Mouse (Mus musculus): ENCODE results near the gene Acox2. TPM values are rescaled to one million over a fixed set of nuclear protein-coding genes. Genes with fewer than 3 reads are reported as not detected.
A peak's percentile ranks its signal among the peaks of the same experiment; 100 is the strongest.

The Acox2 gene
- total RNA-seq, 4 experiments from 2014 or later: 0.21 to 0.46 (median 0.26) TPM; not detected in 1

- no peak for DNase-seq
These were observed 9.9 kb downstream of the Acox2 start for GRCm38 (mm10) chr14:8249206-8249605.

- no peak for DNase-seq
These were observed 12.3 kb downstream of the Acox2 start for GRCm38 (mm10) chr14:8246878-8247277.

- no peak for DNase-seq
These were observed 14.9 kb downstream of the Acox2 start for GRCm38 (mm10) chr14:8244211-8244611.

GRCm38 (mm10) chr14:8243136-8243888, 15.8 kb downstream of the Acox2 start:
- DNase-seq: no peak

GRCm38 (mm10) chr14:8242388-8242920, 16.7 kb downstream of the Acox2 start:
- no peak for DNase-seq

DNA sequence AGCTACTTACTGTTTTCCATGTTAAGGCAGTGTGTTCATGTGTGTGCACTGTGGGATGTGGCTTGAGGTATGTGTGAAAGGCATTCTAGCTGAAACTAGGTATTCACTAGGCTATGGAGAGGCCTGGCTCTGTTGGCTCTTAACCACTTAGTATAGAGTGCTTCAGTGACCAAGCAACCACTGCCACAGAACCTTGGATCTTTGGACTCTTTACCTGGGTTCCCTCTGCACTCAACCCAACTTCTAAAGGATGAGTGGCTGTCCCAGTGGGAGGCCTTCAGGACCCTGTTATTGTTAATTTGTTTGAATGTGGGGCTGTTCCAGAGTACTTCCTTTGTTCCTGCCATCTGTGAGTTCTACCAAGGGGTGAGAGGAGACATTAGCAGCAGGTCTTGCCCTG, 17.3 kb downstream of the Acox2 start:
- no peak for DNase-seq

DNA sequence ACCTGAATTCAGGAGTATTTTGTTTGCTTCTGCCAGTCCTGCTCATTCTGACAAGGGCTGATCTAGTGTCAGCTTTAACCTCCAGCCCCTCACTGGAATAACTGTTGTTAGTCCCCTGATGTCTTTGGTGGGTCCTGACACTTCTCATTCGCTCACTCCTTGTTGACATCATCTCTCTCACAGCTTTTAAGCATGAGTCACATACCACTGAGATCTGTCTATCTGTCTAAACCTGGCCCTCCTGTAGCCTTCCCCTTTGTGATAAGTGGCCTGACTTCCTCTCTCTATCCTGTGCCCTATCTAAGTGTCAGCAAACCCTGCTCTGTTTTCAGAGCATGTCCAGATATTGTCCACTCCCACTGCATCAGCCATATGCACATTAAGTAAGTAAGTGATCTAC, 25.9 kb downstream of the Acox2 start:
- no peak for DNase-seq

DNA sequence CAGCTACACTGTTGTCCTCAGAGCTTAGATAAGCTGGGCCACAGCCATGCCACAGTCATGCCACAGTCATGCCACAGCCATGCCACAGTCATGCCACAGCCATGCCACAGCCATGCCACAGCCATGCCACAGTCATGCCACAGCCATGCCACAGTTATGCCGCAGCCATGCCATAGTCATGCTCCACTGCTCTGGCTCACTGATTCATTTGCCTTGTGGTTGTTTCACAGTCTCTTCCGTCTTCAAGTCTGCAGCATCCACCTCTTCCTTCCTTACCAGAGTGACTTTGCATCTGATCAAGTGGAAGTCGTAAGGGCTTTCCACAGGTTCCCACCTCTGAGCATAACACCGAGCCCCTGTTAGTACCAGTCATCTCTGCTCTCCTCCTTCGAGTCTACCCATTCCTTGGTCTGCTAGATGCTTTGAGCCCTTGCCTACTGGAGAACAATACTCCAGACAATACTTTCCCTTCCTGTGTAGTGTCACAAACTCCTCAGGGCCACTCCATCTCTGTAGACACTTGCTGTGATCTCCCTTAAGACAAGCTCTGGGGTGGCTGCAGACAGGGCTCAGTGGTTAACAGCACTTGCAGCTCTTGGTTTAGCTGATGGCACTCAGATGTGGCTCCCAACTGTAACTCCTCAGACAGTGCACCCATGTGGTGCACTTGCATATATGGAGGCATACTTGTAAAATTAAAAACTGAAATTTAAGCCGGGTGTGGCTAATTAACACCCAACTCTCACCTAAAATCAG, 26.8 kb downstream of the Acox2 start:
- DNase-seq: no peak

DNA sequence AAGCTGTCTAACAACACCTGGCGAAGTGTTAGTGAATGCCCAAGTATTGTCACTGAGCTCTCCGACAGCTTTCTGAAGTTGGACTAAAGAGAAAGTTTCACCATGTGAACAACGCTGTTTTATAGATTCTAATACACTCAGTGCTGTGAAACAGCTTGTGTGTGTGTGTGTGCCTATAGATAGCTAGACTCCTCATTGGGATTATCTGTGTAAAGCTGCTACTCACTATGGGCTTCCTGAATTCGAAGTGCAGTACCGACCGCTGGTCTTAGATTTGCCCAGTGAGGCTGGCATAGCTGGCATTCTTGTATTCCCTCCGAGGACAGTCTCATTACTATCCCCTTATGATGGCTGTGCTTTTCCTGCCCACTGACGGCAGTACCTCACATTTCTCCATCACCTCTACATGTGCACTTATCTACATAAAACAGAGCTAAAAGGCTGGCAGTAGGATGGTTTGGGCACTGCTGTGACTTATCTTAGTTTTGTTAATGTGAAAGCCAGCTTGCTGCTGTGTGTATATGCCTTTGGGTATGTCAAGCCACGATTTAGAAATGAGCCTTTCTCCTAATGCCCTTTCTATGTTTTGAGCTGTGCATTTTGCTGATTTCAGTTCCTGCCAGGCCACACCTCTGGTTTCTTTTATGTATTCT, 29.7 kb downstream of the Acox2 start:
- DNase-seq: no peak

GRCm38 (mm10) chr14:8224805-8225204, 34.3 kb downstream of the Acox2 start:
- no peak for DNase-seq

DNA sequence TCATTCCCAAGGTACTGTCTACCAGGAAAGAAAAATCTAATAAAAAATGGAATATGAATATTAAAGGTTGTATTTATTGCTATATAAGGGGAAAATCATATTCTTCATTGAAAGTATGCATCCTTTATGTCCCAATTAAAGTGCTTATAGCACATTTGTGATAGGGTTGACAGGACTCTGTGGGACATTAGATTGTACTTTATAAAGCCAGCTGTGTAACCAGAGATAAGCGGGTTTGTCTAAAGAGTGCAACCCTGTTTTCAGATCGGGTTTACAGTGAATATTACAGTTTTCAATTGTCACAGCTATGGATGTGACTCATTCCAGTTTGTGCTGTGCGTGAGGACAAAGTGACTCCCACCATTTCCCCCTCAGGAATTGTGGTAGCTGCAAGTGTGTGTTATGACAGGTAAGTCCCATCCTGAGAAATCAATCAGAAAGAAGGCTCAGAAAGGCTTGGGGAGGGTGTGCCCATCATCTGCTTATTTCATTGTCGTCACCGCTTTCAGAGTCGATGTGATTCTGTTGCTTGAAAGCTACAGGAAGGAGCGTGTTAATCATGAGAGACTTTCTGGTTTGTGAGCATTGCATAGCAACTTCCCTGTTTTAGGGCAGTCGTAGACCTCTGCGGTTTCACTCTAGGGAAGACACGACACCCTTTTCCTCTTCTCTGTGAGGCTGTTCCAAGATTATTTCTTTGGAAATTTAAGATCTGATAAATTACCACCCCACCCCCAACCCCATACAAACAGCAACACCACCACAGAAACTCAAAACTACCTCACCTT, 35.5 kb downstream of the Acox2 start:
- DNase-seq: no peak

DNA sequence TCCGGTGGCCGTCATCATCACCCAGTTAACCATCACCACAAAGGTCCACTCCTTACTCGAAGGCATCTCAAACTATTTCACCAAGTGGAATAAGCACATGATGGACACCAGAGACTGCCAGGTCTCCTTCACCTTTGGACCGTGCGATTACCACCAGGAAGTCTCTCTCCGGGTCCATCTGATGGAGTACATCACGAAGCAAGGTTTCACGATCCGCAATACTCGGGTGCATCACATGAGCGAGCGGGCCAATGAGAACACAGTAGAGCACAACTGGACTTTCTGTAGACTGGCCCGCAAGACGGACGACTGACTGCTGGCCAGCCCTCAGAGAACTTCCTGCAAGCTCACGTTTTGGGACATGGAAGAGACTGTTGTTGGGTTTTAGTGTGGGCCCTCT, 36.6 kb downstream of the Acox2 start:
- no peak for DNase-seq

GRCm38 (mm10) chr14:8220912-8221311, 38.2 kb downstream of the Acox2 start:
- DNase-seq: no peak

DNA sequence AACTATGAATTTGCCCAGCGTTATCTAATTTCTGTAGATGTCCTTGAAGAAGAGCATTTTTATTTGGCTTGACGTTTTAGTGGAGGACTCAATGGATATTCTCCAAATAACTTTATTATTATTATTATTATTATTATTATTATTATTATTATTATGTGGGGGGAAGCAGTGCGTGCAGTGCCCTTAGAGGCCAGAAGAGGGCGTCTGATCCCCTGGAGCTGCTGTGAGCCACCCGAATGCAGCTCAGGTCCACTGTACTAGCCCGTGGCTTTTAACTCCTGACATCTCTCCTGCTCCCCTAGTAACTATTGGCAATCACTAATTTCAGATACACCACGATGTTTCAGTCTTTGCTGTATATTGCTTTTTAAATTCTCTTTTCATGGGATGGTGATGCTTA, 38.8 kb downstream of the Acox2 start:
- DNase-seq: no peak

GRCm38 (mm10) chr14:8219876-8220275, 39.3 kb downstream of the Acox2 start:
- DNase-seq: no peak

- DNase-seq: no peak
These were observed 40.3 kb downstream of the Acox2 start for GRCm38 (mm10) chr14:8218730-8219380.

GRCm38 (mm10) chr14:8218238-8218637, 40.9 kb downstream of the Acox2 start:
- no peak for DNase-seq

GRCm38 (mm10) chr14:8216100-8216499, 43.1 kb downstream of the Acox2 start:
- DNase-seq: no peak

DNA sequence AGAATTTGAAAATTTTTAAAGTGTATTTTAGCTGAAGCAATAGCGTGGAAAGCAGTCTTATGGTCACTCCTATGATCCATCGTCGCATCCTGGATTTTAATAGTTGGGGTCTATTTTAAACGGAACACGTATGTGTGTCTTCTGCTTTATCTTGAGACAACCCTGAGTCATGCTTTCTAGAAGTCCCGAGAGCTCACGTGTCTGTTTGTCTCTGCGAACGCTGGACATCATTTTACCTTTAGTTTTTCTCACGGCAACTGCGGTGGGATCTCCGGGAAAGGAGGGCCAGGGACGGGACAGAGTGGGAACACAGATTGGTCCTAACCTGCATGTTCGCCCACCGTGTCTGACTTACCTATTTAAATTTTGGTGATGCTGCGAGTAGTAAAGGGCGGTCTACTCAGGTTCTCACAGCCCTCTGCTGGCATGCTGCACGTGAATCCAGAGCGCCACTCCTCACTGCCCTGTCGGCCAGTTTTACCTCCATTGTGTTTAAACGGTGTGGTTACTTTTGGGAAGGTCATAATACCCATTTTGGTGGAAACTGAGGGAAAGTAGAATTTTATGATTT, 43.9 kb downstream of the Acox2 start:
- DNase-seq: no peak

DNA sequence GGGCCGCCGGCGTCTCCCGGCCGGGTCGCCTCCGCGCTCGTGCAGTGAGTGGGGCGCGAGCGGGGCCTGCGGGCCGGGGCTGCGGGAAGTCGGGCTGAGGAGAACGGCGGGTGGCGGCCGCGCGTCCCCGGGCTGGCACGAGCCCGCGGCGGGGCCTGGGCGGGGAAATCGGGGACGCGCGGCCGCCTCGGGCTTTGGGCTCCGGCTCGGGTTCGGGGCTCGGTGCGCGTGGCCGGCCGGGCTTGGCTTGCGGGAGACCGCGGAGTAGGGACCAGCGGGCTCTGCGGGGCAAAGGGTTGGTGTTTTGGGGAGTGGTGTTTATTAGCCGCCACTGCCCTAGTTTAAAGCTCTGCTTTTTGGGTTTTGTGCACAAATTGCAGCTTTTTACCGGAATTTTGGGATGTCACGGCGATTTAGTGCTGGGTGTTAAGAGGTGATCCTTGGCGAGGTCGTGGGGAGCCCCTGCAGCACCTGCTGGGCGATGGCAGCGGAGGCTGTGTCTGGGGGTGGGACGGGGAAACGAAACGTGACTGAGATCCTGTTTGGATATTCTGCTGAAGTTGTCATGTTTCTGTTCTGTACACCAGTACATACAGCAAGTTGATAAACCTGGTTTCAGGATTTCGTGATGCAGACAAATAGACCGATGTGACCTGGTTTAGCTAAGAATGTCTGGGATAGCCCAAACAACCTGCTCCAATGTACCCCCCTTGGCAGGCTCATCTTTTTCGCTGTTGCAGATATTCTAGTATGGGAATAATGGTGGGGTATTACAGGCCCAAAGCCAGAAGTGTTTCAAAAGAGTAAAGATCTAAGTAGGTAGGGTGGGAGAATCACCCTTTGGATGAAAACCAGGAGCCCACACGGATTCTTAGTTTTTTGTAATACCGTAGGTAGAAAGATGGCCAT, 44.6 kb downstream of the Acox2 start:
- peak; percentile 55 for DNase-seq
